Mouse (Mus musculus) neural tube, embryonic 15.5 days (tissue): Measurements from ENCODE around the gene Lipe. TPM values are rescaled to one million over a fixed set of nuclear protein-coding genes. Genes with fewer than 3 reads are reported as not detected.

Source experiments
- ATAC-seq: fragments of 200-750 bp; cut with Nextera tagmentation; 2 replicates; pipeline ENCODE4 v1.8.0; 2017; ENCODE audit warnings: mild to moderate bottlenecking, moderate TSS enrichment, moderate library complexity; ENCODE audit not compliant: low FRiP score
- H3K27ac ChIP-seq: fragments of 300-500 bp; sonication (generic); replicated peaks from 2 replicates; pipeline ENCODE4 v1.5.1; 2015; ENCODE audit warnings: mild to moderate bottlenecking, inconsistent platforms
- H3K27me3 ChIP-seq: fragments of 300-500 bp; sonication (generic); replicated peaks from 2 replicates; pipeline ENCODE4 v1.6.1; 2015; ENCODE audit warnings: inconsistent platforms
- H3K36me3 ChIP-seq: fragments of 300-500 bp; sonication (generic); 2 replicates; pipeline ENCODE4 v1.6.1; 2015; ENCODE audit warnings: inconsistent platforms
- H3K4me1 ChIP-seq: fragments of 300-500 bp; sonication (generic); 2 replicates; pipeline ENCODE4 v1.6.1; 2015; ENCODE audit warnings: inconsistent platforms
- H3K4me2 ChIP-seq: fragments of 300-500 bp; sonication (generic); 2 replicates; pipeline ENCODE4 v1.6.1; 2015; ENCODE audit warnings: inconsistent platforms, mild to moderate bottlenecking, moderate library complexity
- H3K4me3 ChIP-seq: fragments of 300-500 bp; sonication (generic); replicated peaks from 2 replicates; pipeline ENCODE4 v1.5.1; 2015; ENCODE audit warnings: mild to moderate bottlenecking, inconsistent platforms
- H3K9ac ChIP-seq: fragments of 300-500 bp; sonication (generic); replicated peaks from 2 replicates; pipeline ENCODE4 v1.6.1; 2015; ENCODE audit warnings: mild to moderate bottlenecking, inconsistent platforms
- H3K9me3 ChIP-seq: fragments of 300-500 bp; sonication (generic); replicated peaks from 2 replicates; pipeline ENCODE4 v1.6.1; 2016; ENCODE audit warnings: inconsistent platforms
- WGBS: fragments of 180-500 bp; shearing (Covaris S2); methylation state at CpG from one replicate; pipeline ENCODE4 v1.1.7; 2015; ENCODE audit warnings: mixed read lengths; 5-methylcytosine and 5-hydroxymethylcytosine counted together
- polyA plus RNA-seq: library from polyadenylated mRNA; unstranded; fragments of >200 nt; fragmentation: Nextera tagmentation; extraction: Ambion mirVana; gene quantifications from 2 replicates; pipeline ENCODE4 v1.2.1, GENCODE M21; 2015

Gene Lipe
- polyA plus RNA-seq, 1 experiment from 2014 or later: 12.5 TPM

GRCm38 (mm10) chr7:25333596-25334307, 64.8 kb downstream of the Lipe start:
- Histone ChIP-seq H3K9ac (no peak overlapping the region), H3K9me3 (no peaks in the 10 kb centered on the region), H3K4me1 (no peaks in the 10 kb centered on the region), H3K4me3 (no peak overlapping the region), H3K27ac (no peak overlapping the region), H3K27me3 (no peaks in the 10 kb centered on the region), H3K4me2 (no peak overlapping the region), H3K36me3 (peaks cover 77% of the 10 kb centered on the region)
- ATAC-seq: no peak
- 38% methylated on average over 16 of the region's 16 CpGs for WGBS

Other genes with a start within 250 kb of the Lipe start
- 19.5 and 24.1 TPM in 2 replicates for gene Pou2f2, start 219.0 kb downstream of the Lipe start, polyA plus RNA-seq
- 16.7 and 17.7 TPM in 2 replicates for gene Dedd2, start 178.1 kb downstream of the Lipe start, polyA plus RNA-seq
- gene Zfp526, start 177.3 kb downstream of the Lipe start, polyA plus RNA-seq: 1.7 and 2.3 TPM in 2 replicates
- gene Gsk3a, start 160.9 kb downstream of the Lipe start, polyA plus RNA-seq: 16.0 and 16.3 TPM in 2 replicates
- gene Erf, start 147.9 kb downstream of the Lipe start, polyA plus RNA-seq: 3.7 and 6.5 TPM in 2 replicates
- 33.3 and 37.2 TPM in 2 replicates for gene Cic, start 131.0 kb downstream of the Lipe start, polyA plus RNA-seq
- gene Pafah1b3, start 100.7 kb downstream of the Lipe start, polyA plus RNA-seq: 458 and 569 TPM in 2 replicates
- 3.0 and 3.5 TPM in 2 replicates for gene Prr19, start 97.3 kb downstream of the Lipe start, polyA plus RNA-seq
- 73.5 and 98.1 TPM in 2 replicates for gene Tmem145, start 92.6 kb downstream of the Lipe start, polyA plus RNA-seq
- gene Megf8, start 81.5 kb downstream of the Lipe start, polyA plus RNA-seq: 19.3 and 22.7 TPM in 2 replicates
- gene Cnfn, start 29.0 kb downstream of the Lipe start, polyA plus RNA-seq: 0.54 and 2.3 TPM in 2 replicates
- 1.3 and 1.6 TPM in 2 replicates for gene Cxcl17, start 14.2 kb upstream of the Lipe start, polyA plus RNA-seq
- 1.1 and 3.4 TPM in 2 replicates for gene Ceacam1, start 78.9 kb upstream of the Lipe start, polyA plus RNA-seq
- gene Ceacam2, start 141.1 kb upstream of the Lipe start, polyA plus RNA-seq: 0.08 and 0.19 TPM in 2 replicates
- 0.20 TPM in 1 of 2 replicates, not detected in the other for gene Erich4, start 217.2 kb upstream of the Lipe start, polyA plus RNA-seq
- 48.2 and 49.5 TPM in 2 replicates for gene Dmac2, start 220.7 kb upstream of the Lipe start, polyA plus RNA-seq
- gene B3gnt8, start 227.9 kb upstream of the Lipe start, polyA plus RNA-seq: 1.8 and 5.3 TPM in 2 replicates